Mouse (Mus musculus) thymus, postnatal 4 days (tissue): ENCODE data around the gene 6030468B19Rik.

Source experiments
- DNase-seq: peaks from one replicate; pipeline ENCODE4 v3.0.0; 2021

The 6030468B19Rik gene

DNA sequence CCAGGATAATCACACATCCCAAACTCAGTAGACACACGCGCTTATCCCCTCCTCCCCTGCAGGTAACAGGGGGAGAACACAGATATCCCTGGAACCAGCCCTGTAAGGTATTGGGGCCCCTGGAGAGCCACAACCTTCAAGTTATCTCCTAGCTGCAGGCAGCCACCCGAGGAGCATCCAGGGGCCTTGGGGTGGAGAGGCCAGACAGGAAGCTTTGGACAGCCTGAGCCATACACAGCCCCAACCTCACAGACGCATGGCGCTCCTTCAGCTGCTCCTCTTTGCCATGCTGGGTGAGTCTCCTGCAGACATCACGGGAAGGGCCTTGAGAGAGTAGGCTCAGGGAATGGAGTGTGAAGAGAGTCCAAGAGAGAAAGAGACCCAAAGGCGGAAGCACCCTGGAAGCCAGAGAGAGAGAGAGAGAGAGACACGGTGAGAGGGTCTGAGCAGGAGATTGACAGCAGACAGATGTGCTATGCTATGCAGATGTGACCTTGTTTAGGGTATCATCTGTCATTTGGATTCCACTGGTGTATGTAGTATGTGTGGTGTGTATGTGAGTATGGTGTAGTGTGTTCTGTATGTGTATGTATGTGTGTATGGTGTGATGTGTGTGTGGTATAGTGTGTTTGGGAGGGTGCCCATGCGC is at the start of gene 6030468B19Rik:
Gene 6030468B19Rik (plus strand): TSS at position 150 of the 649 bp plus-strand sequence.
- peak; percentile 42 for DNase-seq

DNA sequence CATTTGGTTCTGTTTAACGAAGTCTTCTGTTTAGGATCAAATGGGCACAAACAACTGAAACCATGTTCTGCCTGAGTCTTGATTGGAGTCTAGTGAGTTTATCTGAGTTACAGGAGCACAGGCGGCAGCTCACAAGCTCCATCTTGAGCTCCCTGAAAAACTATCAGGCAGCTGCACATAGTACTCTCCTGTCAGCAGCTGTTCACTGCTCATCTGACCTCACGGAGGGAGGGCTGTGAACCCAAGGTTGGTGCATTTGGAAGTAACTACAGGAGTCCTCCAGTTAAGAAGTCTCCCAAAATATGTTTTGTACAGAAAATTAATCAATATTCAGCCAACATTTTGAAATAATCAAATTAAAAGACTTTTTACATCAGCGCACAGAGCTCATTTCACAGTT is 48.8 kb upstream of the 6030468B19Rik start:
- DNase-seq: no peak

DNA sequence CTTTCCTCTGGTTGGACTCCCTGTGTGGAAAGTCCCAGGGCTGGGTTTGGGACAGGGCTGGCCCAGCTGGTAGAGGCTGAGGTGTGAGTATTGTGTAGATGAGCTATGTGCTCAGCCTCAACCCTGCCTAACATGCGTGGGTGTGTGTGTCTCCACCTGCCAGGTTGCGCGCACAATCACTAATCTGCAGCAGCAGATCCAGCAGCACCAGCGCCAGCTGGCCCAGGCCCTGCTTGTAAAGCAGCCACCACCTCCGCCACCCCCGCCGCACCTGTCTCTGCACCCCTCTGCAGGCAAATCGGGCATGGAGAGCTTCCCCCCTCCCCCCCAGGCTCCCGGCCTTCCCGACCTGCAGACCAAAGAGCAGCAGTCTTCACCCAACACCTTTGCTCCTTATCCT is 48.0 kb upstream of the 6030468B19Rik start:
- DNase-seq: no peak

DNA sequence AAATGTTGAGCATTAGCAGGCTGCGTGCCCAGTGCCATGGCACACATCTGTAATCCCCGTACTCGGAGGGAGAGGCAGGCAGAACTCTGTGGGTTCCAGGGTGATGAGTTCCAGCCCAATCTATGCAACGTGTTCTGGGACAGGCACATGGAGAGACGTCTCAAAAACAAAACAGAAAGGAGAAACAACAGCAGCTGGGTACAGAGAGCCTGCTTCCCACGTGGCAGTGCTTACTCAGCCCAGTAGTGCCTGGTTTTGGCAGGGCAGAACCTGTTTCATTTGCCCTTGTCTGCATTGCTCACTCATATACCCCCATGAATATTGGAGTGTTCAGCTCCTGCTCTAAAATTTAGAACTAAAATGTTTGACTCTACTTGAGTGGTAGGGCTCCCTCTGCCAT is 45.9 kb upstream of the 6030468B19Rik start:
- no peak for DNase-seq

DNA sequence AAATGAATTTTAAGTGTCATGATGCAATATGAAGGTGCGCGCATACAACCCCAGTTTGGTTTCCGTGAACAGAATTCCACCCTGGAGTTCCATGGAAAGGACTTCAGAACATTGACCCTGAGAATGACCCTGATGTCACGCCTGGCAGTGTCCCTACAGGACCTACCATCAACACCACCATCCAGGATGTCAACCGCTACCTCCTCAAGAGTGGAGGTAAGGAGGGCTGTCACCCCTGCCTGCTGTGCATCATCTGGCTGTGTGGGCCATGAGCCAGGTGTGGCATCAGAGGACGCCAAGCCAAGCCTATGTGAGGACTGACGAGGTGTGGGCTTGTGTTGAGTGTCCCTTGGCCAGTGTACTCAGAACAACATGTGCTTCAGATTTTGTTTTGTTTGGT is 41.6 kb upstream of the 6030468B19Rik start:
- no peak for DNase-seq

DNA sequence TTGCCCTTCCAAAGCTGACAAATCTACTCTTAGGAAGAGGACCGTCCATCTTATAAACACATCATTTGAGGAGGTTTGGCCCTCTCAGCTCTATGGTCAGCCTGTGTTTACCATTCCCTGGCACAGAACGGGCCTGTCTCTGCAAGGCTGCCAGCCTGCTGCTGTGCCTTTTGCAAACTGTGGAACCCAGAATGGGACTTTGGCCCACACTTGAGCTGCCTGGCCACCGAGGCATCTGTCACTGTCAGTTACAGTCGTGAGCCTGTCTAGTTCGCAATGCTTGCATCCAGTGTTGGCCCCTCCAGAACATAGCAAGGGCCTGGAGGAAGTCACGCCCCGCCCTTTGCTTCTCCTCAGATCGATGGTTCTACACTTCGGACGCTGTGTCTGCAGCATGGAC is 38.2 kb upstream of the 6030468B19Rik start:
- no peak for DNase-seq

DNA sequence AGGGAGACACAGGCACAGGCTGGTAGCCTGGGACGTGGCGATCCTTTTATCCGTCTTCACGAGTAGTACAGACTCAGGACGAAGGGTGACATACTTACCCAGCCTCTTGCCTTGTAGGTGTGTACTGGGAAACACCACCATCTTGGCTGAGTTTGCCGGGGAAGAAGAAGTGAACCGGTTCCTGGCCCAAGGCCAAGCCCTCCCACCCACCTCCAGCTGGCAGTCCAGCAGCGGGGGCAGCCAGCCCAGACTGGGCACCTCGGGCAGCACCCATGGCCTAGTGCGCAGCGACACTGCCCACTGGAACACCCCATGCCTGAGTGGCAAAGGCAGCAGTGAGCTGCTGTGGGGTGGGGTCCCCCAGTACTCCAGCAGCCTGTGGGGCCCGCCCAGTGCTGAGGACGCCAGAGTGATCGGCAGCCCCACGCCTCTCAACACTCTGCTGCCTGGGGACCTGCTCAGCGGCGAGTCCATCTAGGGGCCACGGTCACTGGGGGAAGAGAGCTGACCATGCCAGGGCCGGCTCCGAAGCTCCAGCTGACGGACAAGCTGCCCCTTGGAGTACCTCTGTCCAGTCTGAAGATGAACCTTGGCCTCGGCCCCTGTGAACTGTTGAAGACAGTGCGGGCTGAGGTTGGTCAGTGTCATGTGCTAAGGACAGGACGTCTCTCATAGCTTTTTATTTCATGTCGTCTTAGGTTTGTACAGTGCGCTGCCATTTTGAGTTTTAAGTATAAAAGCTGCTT is 36.9 kb upstream of the 6030468B19Rik start:
- no peak for DNase-seq

DNA sequence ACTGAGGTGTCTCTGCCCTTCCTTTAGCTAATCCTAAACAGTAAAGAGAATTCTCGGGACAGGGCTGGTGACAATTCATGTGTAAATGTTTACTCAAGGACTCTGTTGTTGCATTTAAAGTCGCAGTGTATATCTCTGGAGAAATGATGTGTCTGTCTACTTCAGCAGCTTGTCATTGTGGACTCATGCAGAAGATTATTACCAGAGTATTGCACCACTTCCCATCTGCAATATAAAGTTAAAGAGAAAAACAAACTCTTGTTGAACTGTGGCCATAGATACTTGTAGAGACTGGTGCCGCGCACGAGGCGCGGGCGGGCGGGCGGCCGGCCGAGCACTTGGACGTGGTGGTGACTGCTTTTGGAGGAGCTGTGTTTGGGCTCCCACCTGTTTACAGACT is 35.7 kb upstream of the 6030468B19Rik start:
- no peak for DNase-seq

DNA sequence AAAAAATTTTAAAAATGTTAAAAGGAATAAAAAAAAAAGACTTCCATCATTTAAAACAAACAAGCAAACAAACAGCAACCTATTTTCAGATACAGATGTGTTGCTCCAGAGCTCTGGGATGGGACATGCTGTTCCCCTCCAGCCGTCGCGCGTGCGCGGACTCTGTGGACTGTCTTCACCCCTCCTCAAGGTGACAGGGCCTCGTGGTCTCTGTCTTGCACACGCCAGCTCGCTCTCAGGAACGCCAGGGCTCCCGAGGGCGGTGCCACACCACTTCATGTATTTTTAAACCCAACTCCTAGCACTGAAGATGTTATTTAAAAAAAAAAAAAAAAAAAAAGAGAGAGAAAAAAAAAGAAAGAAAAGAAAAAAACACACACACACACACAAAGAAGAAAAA is 35.2 kb upstream of the 6030468B19Rik start:
- no peak for DNase-seq

DNA sequence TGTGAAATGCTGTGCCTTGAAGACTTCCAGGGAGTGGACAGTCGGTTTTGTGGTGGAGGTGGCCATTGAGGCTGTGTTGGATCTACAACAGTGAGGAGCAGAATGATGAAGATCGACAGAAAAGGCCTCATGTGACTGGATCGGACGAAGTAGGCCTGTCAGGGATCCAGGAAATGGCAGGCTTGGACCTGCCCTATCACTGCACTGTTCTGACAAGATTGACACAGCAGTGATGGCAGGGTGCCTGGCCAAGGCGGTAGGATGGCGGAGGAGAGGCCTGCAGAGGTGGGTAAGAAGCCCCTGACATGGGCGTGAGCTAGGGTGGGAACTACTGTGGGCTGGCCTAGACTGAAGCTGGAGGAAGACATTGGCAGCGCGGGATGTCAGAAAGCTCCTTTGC is 33.1 kb upstream of the 6030468B19Rik start:
- DNase-seq: no peak

DNA sequence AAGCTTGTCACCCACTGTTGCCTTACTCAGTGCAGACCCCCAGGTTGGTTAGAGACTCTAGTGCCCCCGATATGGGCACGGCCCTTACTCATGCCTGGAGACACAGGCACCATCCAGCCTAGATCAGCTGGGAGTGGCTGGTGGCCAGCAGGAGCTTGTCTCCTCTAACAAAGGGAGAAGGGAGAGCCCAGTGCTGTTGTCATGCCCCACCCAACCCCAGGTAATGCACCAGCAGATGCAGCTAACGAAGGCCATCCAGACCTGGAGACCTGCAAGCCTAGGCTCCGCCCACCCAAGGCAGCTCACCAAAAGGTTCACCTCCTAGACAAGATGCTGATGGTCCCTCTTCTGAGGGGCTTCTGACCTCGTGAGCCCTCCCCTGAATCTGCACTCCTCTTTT is 32.1 kb upstream of the 6030468B19Rik start:
- no peak for DNase-seq

DNA sequence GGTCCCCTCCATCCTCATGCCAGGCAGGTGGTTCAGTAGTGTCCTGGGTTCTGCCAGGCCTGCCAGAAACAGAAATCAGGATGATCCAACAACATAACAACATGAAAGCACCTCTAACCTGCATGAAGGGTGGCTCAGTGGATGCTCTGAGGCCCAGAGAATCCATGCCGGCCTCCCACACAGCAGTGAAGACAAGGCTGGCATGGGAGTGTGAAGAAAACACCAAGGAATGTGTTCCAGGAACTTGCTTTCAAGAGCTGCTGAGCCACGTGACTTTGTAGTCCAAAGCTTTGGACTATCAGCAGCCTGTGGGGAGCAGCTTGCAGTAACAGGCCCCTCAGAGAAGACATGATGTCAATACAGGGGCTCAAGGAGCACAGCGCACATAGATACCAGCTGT is 31.2 kb upstream of the 6030468B19Rik start:
- no peak for DNase-seq

DNA sequence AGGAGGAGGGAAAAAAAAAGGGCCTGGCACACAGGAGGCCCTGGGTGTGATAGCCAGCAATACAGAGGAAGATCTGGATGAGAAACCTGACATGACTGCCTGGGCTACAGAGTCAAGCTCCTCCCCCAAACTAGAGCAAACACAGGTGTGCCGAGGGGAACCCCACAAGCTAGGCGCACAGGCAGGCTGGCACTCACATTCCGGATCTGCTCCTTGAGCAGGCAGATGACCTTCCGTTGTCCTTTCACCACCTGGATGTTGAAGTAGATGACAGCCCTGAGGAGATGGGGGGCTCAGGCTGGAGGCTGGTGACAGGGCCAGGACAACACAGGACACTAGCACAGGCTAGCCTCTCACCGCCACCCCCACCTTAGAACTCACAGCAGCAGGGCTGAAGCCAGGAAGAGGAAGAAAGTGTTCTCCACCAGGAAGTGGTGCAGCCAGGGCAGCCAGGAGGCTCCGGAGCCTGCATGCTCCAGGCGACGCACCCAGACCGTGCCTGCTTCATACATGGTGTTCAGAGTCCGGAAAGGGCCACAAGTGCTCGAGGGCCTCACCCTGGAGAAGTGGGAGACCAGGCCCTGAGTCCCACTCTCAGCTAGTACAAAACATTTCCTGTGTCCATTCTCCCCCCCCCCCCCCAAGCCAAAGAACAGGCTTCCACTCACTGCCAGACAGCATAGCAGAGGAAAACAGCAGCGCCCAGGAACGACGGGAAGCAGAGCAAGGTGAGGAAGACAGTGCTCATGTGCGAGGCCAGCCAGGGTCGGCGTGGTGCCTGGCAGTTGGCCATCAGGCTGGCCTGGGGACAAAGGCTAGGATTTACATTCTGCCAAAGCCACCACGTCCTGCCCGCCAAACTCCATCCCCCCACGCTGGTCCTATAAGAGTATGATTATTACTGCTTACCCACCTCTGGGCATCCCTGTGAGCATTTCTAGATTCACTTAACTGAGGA is 28.5 kb upstream of the 6030468B19Rik start:
- no peak for DNase-seq

DNA sequence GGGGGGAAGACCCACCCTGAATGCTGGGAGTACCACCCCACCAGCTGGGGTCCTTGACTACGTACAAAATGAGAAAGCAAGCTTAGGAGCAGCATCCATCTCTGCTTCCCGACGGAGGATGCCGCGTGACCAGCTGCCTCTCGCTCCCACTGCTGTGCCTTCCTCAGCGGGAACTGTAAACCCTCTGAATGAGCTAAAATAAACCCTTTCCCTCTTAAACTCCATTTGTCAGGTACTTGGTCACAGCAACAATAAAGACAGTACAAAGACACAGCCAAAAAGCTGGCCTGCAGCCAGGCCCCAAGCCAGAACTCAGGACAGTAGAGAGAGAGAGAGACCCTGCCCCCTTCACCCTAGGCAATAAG is 27.8 kb upstream of the 6030468B19Rik start:
- no peak for DNase-seq

DNA sequence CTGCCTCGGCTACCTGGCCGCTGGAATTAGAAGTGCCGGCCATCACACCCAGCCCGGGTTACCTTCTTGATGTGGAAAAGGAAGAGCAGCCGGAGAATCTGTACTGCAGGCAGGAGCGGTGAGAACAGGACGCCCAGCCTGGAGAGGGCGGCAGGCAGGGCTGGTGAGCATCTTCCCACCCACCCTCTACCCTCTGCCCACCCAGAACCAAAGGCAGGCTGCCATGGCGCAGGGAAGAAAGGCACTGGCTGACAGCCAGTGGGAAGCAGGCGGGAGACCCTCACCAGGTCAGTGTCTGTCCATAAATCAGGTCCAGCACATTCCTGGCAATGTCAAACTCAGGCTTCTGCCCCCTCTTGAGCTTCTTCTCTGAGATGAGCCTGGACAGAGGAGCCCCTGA is 27.1 kb upstream of the 6030468B19Rik start:
- DNase-seq: no peak

DNA sequence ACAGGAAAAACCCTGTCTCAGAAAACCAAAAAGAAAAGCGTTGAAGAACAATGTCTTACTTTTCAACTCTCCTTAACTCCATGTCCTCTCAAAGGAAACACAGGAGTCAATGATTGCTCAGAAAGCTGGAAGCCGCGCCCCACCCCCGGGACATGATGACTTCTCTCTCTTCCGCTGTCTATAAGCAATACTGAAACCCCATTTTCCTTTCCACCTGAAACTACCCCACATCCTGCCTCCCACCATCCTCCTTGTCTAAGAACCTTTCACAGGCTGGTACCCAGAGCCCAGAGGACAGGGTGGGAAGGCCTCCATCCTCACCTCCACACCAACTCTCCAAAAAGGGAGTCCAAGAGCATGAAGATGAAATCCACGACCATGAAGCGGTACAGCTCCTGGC is 25.1 kb upstream of the 6030468B19Rik start:
- DNase-seq: no peak

DNA sequence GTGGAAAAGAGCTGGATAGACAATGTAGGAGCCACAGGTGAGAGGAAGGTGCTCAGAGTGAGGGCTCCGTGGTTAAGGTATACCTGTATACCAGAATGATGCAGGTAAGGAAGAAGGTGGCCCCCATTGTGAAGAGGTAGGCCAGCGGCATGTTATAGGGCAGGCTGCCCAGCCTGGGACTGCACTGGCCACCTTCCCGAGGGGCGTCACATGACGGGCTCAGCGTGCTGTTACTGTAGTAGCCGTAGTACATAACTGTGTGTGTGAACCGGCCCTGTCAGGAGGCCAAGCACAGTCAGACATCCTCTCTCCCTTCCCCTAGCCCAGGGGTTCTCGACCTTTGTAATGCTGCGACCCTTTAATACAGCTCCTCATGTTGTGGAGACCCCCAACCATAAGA is 22.5 kb upstream of the 6030468B19Rik start:
- no peak for DNase-seq

DNA sequence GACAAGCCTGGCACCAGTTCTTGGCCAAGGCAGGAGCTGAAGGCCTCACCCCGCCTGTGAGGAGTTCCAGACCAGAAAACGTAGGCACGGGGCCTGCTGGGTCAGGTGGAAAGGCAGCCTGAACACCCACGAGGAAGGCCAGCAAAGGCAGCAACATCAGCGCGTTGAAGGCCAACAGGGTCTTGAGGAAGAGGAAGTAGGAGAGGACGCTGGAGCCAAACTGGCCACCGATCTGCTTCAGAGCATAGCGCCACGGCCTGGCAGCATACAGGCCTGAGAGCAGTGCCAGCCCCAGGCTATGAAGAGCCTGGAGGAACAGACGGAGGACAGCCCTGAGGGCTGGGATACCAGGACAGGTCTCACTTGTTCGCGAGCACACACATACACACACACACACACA is 21.9 kb upstream of the 6030468B19Rik start:
- no peak for DNase-seq

DNA sequence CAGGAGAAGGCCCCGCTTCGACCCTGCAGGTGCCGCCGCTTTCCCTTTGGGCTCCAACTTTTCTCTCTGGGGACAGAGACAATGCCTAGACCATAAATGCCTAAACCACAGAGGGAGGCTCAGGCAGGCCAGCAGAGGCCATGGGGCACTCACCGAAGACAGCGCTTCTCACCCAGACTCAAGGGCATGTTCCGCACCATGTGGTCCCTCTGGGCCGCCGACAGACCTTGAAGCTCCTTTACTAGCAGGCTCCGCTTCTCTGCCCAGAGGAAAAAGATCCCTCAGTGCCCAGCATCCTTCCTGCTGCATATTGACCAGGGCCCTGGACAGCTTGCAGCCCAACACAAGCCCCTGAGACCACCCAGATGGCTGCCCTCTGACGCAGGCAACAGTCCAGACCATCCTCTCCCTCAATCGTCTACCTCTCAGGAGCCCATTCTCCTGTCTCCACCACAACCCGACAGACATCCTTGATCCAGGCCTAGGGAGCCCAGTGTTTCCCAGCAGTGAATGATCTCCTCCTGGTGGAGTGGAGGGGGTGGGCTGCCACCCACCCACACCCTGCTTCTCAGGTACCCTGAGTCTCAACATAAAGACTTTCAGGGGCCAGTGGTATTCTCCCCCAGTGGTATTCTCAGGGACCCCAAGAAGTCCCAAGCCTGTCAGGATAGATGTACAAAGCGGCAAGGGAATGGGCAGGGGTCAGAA is 21.2 kb upstream of the 6030468B19Rik start:
- DNase-seq: no peak

DNA sequence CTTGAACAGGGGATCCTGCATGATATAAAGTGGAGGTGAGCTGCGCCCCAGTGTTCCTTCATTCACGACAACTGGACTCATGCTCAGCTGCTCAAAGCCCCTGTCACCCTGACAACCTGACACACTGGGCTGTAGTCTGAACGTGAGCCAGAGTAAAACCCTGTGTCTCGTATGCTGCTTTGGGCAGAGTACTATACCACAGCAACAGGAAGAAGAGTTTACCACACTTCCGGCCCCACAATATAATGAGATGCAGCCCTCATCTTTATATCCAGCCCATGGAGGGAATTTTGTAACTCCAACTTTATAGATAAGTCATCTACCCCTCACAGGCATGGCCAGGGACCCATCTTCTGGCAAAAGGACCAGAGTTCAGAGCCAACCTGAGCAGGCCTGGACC is 20.3 kb upstream of the 6030468B19Rik start:
- DNase-seq: no peak

DNA sequence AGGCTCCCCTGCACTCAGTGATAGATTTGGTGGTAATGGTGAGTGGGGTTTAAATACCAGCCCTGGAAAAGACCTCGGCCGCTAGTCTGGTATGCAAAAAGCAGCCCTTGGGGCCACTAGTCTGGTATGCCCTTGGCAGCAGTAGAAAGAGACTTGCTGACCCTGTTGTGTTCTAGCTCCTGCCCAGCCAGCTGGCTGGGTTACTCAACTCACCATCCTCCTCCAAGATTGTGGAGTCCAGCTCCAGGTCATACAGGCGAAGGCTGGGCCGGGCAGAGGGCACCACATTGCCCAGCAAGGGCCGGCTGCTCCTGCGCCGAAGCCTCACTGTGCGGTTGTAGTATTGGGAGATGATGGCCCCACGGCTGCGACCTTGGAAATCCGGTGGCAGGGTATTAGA is 19.4 kb upstream of the 6030468B19Rik start:
- no peak for DNase-seq

DNA sequence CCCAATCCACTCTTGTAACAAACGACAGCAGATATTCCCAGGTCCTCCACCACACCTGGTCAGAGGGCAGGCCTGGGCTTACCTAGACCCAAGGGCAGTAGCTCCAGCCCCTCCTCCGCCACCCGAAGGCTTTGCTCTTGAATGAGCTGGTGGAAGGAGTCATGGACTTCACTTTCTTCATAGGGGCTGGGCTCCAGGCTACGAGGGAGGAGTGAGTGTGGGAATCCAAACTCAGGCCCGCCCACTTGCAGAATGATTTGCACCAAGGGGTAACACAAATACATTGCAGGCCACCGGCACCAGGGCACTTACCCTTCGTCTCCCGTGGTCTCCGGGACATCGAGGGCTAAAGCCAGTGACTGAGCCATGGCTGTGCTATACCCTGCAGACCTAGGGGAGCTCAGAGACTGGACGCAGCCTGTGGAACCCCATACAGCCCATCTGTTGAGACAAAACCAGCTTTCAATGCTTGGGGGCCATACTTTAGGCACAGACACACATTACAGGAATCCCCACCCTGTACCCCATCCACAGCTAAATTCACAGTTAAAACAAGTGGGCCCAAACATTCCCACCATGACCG is 18.5 kb upstream of the 6030468B19Rik start:
- DNase-seq: peak; percentile 53
